Mouse (Mus musculus) layer of hippocampus, adult 11-12 months (tissue): Measurements from ENCODE around the gene Otub1.
A peak's percentile ranks its signal among the peaks of the same experiment; 100 is the strongest.

Experiments used
- DNase-seq: peaks from one replicate; pipeline ENCODE4 v3.0.0; 2022; ENCODE audit warnings: low spot score

Otub1 gene

GRCm38 (mm10) chr19:7176041-7176696 is 29.9 kb downstream of the Otub1 start:
- DNase-seq, result no peak

- peak; percentile 51 for DNase-seq
These were observed 33.9 kb downstream of the Otub1 start for GRCm38 (mm10) chr19:7172051-7172866.

GRCm38 (mm10) chr19:7171447-7171846 is 34.7 kb downstream of the Otub1 start:
- DNase-seq, result no peak

- DNase-seq, result no peak
These were observed 35.2 kb downstream of the Otub1 start for GRCm38 (mm10) chr19:7170916-7171315.

- DNase-seq, result no peak
These were observed 37.7 kb downstream of the Otub1 start for GRCm38 (mm10) chr19:7168423-7168822.

- DNase-seq, result no peak
These were observed 39.3 kb downstream of the Otub1 start for GRCm38 (mm10) chr19:7166767-7167166.

- DNase-seq, result no peak
These were observed 39.9 kb downstream of the Otub1 start for GRCm38 (mm10) chr19:7166200-7166711.

GRCm38 (mm10) chr19:7165509-7166199 is 40.5 kb downstream of the Otub1 start:
- no peak for DNase-seq

- no peak for DNase-seq
These were observed 41.2 kb downstream of the Otub1 start for GRCm38 (mm10) chr19:7164820-7165323.

- DNase-seq, result no peak
These were observed 41.9 kb downstream of the Otub1 start for GRCm38 (mm10) chr19:7164238-7164637.

GRCm38 (mm10) chr19:7161064-7161463 is 45.1 kb downstream of the Otub1 start:
- DNase-seq, result no peak

GRCm38 (mm10) chr19:7160151-7160906 is 45.8 kb downstream of the Otub1 start:
- DNase-seq, result peak; percentile 60

- DNase-seq, result no peak
These were observed 48.4 kb downstream of the Otub1 start for GRCm38 (mm10) chr19:7157734-7158133.

GRCm38 (mm10) chr19:7155196-7155595 is 50.9 kb downstream of the Otub1 start:
- peak; percentile 71 for DNase-seq

GRCm38 (mm10) chr19:7153232-7153631 is 52.9 kb downstream of the Otub1 start:
- DNase-seq, result peak; percentile 66

- DNase-seq, result no peak
These were observed 54.0 kb downstream of the Otub1 start for GRCm38 (mm10) chr19:7151927-7152653.

- DNase-seq, result no peak
These were observed 54.7 kb downstream of the Otub1 start for GRCm38 (mm10) chr19:7151300-7151926.

GRCm38 (mm10) chr19:7149158-7149685 is 56.9 kb downstream of the Otub1 start:
- DNase-seq, result no peak

- no peak for DNase-seq
These were observed 57.5 kb downstream of the Otub1 start for GRCm38 (mm10) chr19:7148541-7149085.
